Mouse (Mus musculus): ENCODE measurements at regions not wholly inside any gene's neighbourhood (a gene's known extent, or its start where the extent isn't known, plus 50 kb on each side); places are given as distances from the start of the nearest gene placed in this dataset.

DNA sequence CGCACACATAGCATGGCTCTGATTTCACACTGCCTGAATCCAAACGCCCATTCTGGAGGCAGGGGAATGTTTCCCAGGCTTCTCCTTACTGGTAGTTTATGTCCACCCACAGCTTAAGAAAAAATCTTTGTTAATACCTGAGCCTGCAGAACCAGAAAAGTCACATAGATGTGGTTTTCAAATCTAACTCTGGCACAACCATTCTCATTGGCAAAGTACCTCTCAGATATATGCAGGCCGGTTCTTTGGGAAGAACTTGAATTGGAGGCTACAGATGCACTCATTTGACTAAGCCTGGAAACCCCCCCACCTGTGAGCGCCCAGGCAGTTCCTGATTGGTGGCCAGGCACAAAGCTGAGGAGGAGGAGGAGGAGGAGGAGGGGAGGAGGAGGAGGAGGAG is 179.8 kb upstream of the Arid2 start:
- DNase-seq (ENCODE audit: low spot score): no peak
- no peaks in the 10 kb centered on the region for H3K4me1 ChIP-seq (replicated peaks; ENCODE audit: control insufficient read depth, insufficient read depth, low read length)
- no peaks in the 10 kb centered on the region for H3K27me3 ChIP-seq (replicated peaks; ENCODE audit: control insufficient read depth, insufficient read depth, low read length)
- 68% methylated on average over 4 of the region's 4 CpGs for WGBS
- H3K4me3 ChIP-seq (ENCODE audit: low read depth, low read length): no peak overlapping the region
- H3K27ac ChIP-seq (ENCODE audit: low read depth, low read length): no peak overlapping the region
- H3K36me3 ChIP-seq (ENCODE audit: control insufficient read depth, insufficient read depth, low read length): no peaks in the 10 kb centered on the region
- no peak overlapping the region for H3K4me2 ChIP-seq
- no peak overlapping the region for H3K9ac ChIP-seq (ENCODE audit: low read depth, low read length)
- no peak for ATAC-seq (replicated peaks; ENCODE audit: low FRiP score)
- H3K9me3 ChIP-seq (ENCODE audit: control insufficient read depth, low read length): no peaks in the 10 kb centered on the region

DNA sequence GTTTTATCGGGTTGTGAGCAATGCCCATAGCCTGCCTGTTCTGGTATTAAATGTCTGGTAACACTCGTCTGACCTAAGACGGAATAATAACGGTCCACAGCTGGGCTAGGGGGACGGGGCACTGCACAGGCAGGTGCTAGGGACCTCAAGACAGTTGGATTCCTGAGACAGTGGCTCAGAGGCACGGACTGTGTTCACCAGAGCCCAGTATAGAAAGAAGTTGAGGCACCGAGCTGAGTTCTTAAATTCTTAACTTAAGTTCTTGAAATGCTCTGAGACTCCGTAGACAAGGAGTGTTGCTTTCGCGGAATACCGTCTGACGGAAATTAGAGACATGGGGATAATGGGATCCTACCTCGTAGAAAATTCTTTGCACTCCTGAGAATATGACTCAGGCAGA is 174.2 kb upstream of the Arid2 start:
- Histone ChIP-seq H3K27me3 (replicated peaks; ENCODE audit: control insufficient read depth, insufficient read depth, low read length) (no peaks in the 10 kb centered on the region), H3K4me3 (ENCODE audit: low read depth, low read length) (no peak overlapping the region), H3K4me1 (replicated peaks; ENCODE audit: control insufficient read depth, insufficient read depth, low read length) (no peaks in the 10 kb centered on the region), H3K36me3 (ENCODE audit: control insufficient read depth, insufficient read depth, low read length) (no peaks in the 10 kb centered on the region), H3K27ac (ENCODE audit: low read depth, low read length) (no peak overlapping the region), H3K9me3 (ENCODE audit: control insufficient read depth, low read length) (no peaks in the 10 kb centered on the region), H3K9ac (ENCODE audit: low read depth, low read length) (no peak overlapping the region), H3K4me2 (no peak overlapping the region)
- no peak for ATAC-seq (replicated peaks; ENCODE audit: low FRiP score)
- DNase-seq (ENCODE audit: low spot score): no peak
- WGBS: 85% methylated on average over 13 of the region's 13 CpGs

DNA sequence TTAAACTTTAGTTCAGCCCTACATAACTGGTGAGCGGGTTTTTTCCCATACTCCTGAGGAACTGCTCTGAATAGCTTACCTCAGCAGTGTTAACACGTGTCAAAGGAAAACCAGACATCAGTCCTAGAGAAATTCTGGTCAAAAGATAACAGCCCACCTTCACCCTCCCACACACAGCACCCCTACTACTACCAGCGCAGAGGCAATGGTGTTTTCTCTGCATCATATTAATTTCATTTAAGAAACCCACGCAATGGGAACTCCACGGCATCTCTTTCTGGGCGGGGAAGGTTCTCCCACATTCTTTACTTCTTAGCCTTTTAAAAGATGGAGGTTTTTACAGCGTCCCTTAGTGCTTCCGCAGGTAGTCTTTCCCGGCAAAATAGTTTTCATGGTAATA is 172.7 kb upstream of the Arid2 start:
- DNase-seq (ENCODE audit: low spot score) (no peak), ATAC-seq (replicated peaks; ENCODE audit: low FRiP score) (no peak)
- H3K4me1 ChIP-seq (replicated peaks; ENCODE audit: control insufficient read depth, insufficient read depth, low read length): no peaks in the 10 kb centered on the region
- H3K4me2 ChIP-seq: no peak overlapping the region
- H3K36me3 ChIP-seq (ENCODE audit: control insufficient read depth, insufficient read depth, low read length): no peaks in the 10 kb centered on the region
- no peaks in the 10 kb centered on the region for H3K9me3 ChIP-seq (ENCODE audit: control insufficient read depth, low read length)
- no peak overlapping the region for H3K27ac ChIP-seq (ENCODE audit: low read depth, low read length)
- H3K4me3 ChIP-seq (ENCODE audit: low read depth, low read length): no peak overlapping the region
- no peaks in the 10 kb centered on the region for H3K27me3 ChIP-seq (replicated peaks; ENCODE audit: control insufficient read depth, insufficient read depth, low read length)
- WGBS: 51% methylated on average over 9 of the region's 9 CpGs
- no peak overlapping the region for H3K9ac ChIP-seq (ENCODE audit: low read depth, low read length)

- no peak overlapping the region for H3K9ac ChIP-seq (ENCODE audit: low read depth, low read length)
- WGBS: 30% methylated on average over 10 of the region's 10 CpGs
- ATAC-seq (replicated peaks; ENCODE audit: low FRiP score): no peak
- H3K9me3 ChIP-seq (ENCODE audit: control insufficient read depth, low read length): no peaks in the 10 kb centered on the region
- H3K4me1 ChIP-seq (replicated peaks; ENCODE audit: control insufficient read depth, insufficient read depth, low read length): no peaks in the 10 kb centered on the region
- no peak for DNase-seq (ENCODE audit: low spot score)
- no peak overlapping the region for H3K4me2 ChIP-seq
- no peak overlapping the region for H3K4me3 ChIP-seq (ENCODE audit: low read depth, low read length)
- no peak overlapping the region for H3K27ac ChIP-seq (ENCODE audit: low read depth, low read length)
- H3K27me3 ChIP-seq (replicated peaks; ENCODE audit: control insufficient read depth, insufficient read depth, low read length): no peaks in the 10 kb centered on the region
- no peaks in the 10 kb centered on the region for H3K36me3 ChIP-seq (ENCODE audit: control insufficient read depth, insufficient read depth, low read length)
Measured at GRCm38 (mm10) chr15:96115196-96115595, 172.1 kb upstream of the Arid2 start.

GRCm38 (mm10) chr15:96119240-96119639 is 168.1 kb upstream of the Arid2 start:
- H3K27ac ChIP-seq (ENCODE audit: low read depth, low read length): no peak overlapping the region
- H3K9me3 ChIP-seq (ENCODE audit: control insufficient read depth, low read length): no peaks in the 10 kb centered on the region
- 84% methylated on average over 7 of the region's 7 CpGs for WGBS
- H3K9ac ChIP-seq (ENCODE audit: low read depth, low read length): no peak overlapping the region
- DNase-seq (ENCODE audit: low spot score): no peak
- no peak overlapping the region for H3K4me3 ChIP-seq (ENCODE audit: low read depth, low read length)
- H3K4me1 ChIP-seq (replicated peaks; ENCODE audit: control insufficient read depth, insufficient read depth, low read length): no peaks in the 10 kb centered on the region
- no peak overlapping the region for H3K4me2 ChIP-seq
- ATAC-seq (replicated peaks; ENCODE audit: low FRiP score): no peak
- no peaks in the 10 kb centered on the region for H3K36me3 ChIP-seq (ENCODE audit: control insufficient read depth, insufficient read depth, low read length)
- H3K27me3 ChIP-seq (replicated peaks; ENCODE audit: control insufficient read depth, insufficient read depth, low read length): no peaks in the 10 kb centered on the region

- DNase-seq (ENCODE audit: low spot score) (no peak), ATAC-seq (replicated peaks; ENCODE audit: low FRiP score) (no peak)
- no peak overlapping the region for H3K4me3 ChIP-seq (ENCODE audit: low read depth, low read length)
- H3K9me3 ChIP-seq (ENCODE audit: control insufficient read depth, low read length): no peaks in the 10 kb centered on the region
- H3K4me1 ChIP-seq (replicated peaks; ENCODE audit: control insufficient read depth, insufficient read depth, low read length): no peaks in the 10 kb centered on the region
- WGBS: 66% methylated on average over 6 of the region's 6 CpGs
- no peak overlapping the region for H3K4me2 ChIP-seq
- H3K9ac ChIP-seq (ENCODE audit: low read depth, low read length): no peak overlapping the region
- no peak overlapping the region for H3K27ac ChIP-seq (ENCODE audit: low read depth, low read length)
- H3K36me3 ChIP-seq (ENCODE audit: control insufficient read depth, insufficient read depth, low read length): no peaks in the 10 kb centered on the region
- no peaks in the 10 kb centered on the region for H3K27me3 ChIP-seq (replicated peaks; ENCODE audit: control insufficient read depth, insufficient read depth, low read length)
Measured at GRCm38 (mm10) chr15:96124397-96124796, 162.9 kb upstream of the Arid2 start.

DNA sequence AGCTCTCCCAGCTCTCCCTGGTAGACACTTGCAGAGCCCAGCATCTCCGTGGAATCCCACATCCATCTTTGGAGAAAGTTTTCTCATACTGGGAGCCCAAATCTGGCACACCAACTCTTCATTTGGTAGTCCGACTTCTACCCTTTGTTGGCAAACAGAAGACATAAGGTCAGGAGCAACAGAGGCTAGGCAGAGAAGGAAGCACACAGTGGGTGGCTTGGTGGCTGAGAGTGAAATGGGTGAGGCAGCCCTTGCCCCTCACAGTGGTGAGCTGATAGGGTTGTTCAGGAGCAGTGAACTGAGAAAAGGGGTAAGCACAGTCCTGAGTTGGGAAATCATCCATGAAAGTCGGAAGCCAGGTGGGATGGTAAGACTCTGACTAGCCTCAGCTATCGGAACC is 157.6 kb upstream of the Arid2 start:
- H3K27ac ChIP-seq (ENCODE audit: low read depth, low read length): no peak overlapping the region
- ATAC-seq (replicated peaks; ENCODE audit: low FRiP score): no peak
- H3K9ac ChIP-seq (ENCODE audit: low read depth, low read length): no peak overlapping the region
- H3K9me3 ChIP-seq (ENCODE audit: control insufficient read depth, low read length): no peaks in the 10 kb centered on the region
- no peaks in the 10 kb centered on the region for H3K36me3 ChIP-seq (ENCODE audit: control insufficient read depth, insufficient read depth, low read length)
- no peak for DNase-seq (ENCODE audit: low spot score)
- no peaks in the 10 kb centered on the region for H3K4me1 ChIP-seq (replicated peaks; ENCODE audit: control insufficient read depth, insufficient read depth, low read length)
- no peaks in the 10 kb centered on the region for H3K27me3 ChIP-seq (replicated peaks; ENCODE audit: control insufficient read depth, insufficient read depth, low read length)
- WGBS: 85% methylated on average over 4 of the region's 4 CpGs
- H3K4me3 ChIP-seq (ENCODE audit: low read depth, low read length): no peak overlapping the region
- H3K4me2 ChIP-seq: no peak overlapping the region

DNA sequence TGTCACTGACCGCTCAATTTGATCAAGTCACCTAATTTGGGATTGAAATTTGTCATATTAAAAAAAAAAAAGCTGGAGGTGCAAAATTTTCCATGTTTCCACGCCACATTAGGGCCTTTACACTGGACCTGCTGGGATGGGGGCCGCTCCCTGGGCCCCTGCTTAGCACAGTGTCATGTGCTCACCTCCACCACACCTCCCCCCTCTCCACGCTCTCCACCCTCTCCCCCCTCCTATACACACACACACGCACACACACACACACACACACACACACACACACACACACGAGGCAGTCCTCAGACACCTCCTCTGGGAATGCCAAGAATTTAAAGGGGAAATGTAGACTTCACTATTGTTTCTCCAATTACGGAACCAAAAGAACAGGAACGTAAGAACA is 156.8 kb upstream of the Arid2 start:
- no peak overlapping the region for H3K9ac ChIP-seq (ENCODE audit: low read depth, low read length)
- DNase-seq (ENCODE audit: low spot score) (no peak), ATAC-seq (replicated peaks; ENCODE audit: low FRiP score) (no peak)
- H3K4me1 ChIP-seq (replicated peaks; ENCODE audit: control insufficient read depth, insufficient read depth, low read length): peaks cover under 1% of the 10 kb centered on the region
- H3K27me3 ChIP-seq (replicated peaks; ENCODE audit: control insufficient read depth, insufficient read depth, low read length): no peaks in the 10 kb centered on the region
- no peak overlapping the region for H3K27ac ChIP-seq (ENCODE audit: low read depth, low read length)
- no peak overlapping the region for H3K4me3 ChIP-seq (ENCODE audit: low read depth, low read length)
- H3K4me2 ChIP-seq: no peak overlapping the region
- no peaks in the 10 kb centered on the region for H3K36me3 ChIP-seq (ENCODE audit: control insufficient read depth, insufficient read depth, low read length)
- H3K9me3 ChIP-seq (ENCODE audit: control insufficient read depth, low read length): no peaks in the 10 kb centered on the region
- 75% methylated on average over 8 of the region's 8 CpGs for WGBS

DNA sequence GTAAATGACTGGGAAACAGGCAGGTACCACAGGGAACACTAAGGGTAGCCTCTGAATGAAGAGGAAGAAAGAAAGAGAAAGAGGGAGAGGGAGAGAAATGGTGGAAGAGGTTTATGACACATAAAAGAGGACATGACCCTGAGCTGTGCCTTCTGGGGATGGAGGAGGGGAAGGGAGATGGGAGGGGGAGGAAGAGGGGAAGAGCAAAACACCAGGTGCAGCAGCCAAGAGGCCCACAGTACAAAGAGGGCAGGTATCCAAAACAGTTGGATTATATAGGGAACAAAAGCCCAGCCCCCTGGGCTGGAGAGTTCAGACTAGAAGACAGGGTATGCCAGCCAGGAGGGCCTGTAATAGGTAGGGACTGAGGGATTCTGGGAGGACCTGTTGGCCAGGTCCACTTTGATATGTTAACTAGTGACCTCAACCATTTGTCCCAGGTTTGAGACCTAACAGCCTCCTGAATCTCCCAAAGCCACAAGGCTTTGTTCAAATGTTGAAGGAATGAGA is 155.7 kb upstream of the Arid2 start:
- no peak overlapping the region for H3K4me2 ChIP-seq
- H3K27me3 ChIP-seq (replicated peaks; ENCODE audit: control insufficient read depth, insufficient read depth, low read length): no peaks in the 10 kb centered on the region
- ATAC-seq (replicated peaks; ENCODE audit: low FRiP score) (no peak), DNase-seq (ENCODE audit: low spot score) (no peak)
- no peaks in the 10 kb centered on the region for H3K36me3 ChIP-seq (ENCODE audit: control insufficient read depth, insufficient read depth, low read length)
- H3K9ac ChIP-seq (ENCODE audit: low read depth, low read length): no peak overlapping the region
- H3K27ac ChIP-seq (ENCODE audit: low read depth, low read length): no peak overlapping the region
- H3K9me3 ChIP-seq (ENCODE audit: control insufficient read depth, low read length): no peaks in the 10 kb centered on the region
- no peak overlapping the region for H3K4me3 ChIP-seq (ENCODE audit: low read depth, low read length)
- peaks cover 5% of the 10 kb centered on the region for H3K4me1 ChIP-seq (replicated peaks; ENCODE audit: control insufficient read depth, insufficient read depth, low read length)

Measured in liver, embryonic 11.5 days (tissue).